9 mouse cellular contexts compared by ENCODE assay signal in the genomic region with DNA sequence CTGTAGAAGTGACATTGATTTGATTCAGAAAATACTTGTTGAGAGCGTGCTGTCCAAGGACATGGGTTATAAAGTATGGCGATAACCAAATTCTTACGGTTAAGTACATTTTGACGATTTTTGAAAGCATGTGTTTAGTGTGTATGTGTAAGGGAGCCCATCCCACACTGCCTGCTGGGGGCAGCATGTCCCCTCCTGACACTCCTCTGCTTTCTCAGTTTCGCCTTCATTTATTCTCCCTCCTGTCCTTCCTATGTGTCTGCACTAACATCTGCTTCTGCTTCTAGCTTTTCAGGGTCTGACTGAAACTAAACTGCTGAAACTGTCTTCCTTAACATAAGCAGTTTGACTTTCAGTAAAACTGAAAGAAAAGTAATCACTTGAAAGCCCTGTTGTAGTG. TPM values are rescaled to one million over a fixed set of nuclear protein-coding genes. Genes with fewer than 3 reads are reported as not detected.
DNase-seq lines count a peak whose midpoint lies in the region; ATAC-seq and TF ChIP-seq lines count a peak whose summit lies in the region.
"Had no signal": no experiment of that assay in that cellular context is flagged by ENCODE, and none has a peak within 500 bp of the region (broad histone marks: within the 10 kb centered on the region; RNA-seq: fewer than 3 reads in every experiment).

No protein-coding gene starts in this region.

- no peaks in the 10 kb centered on the region for H3K79me2 ChIP-seq in MEL (ENCODE audit: control insufficient read depth, insufficient read depth, low read length, poor library complexity)

- TF ChIP-seq POLR2A in MEL (IDR thresholded peaks at IDR 0.05; ENCODE audit: control insufficient read depth in 1 of 2, insufficient read depth in 1 of 2, low read depth in 1 of 2, low read length in 2 of 2, poor library complexity in 1 of 2), result no peak

- no peak for TF ChIP-seq EP300 in MEL (IDR thresholded peaks at IDR 0.05; ENCODE audit: low read depth in 1 of 2, low read length in 2 of 2)

- 87% methylated on average over 5 of the region's 5 CpGs for WGBS in lung, embryonic 14.5 days

- no peaks in the 10 kb centered on the region for H3K36me3 ChIP-seq in lung, embryonic 14.5 days (ENCODE audit: insufficient read depth)
- H3K36me3 ChIP-seq in MEL (ENCODE audit: control insufficient read depth in 1 of 2, insufficient read depth in 2 of 2, low read length in 2 of 2), result peaks cover 0 to 3% of the 10 kb centered on the region in 2 experiments; a peak in 1 of 4 replicates
- H3K36me3 ChIP-seq in splenic B cell, adult 2 months (ENCODE audit: control insufficient read depth, insufficient read depth, low read length, poor library complexity, severe bottlenecking), result 0 out of 2 replicates have a peak, but pooled peaks cover 2% of the 10 kb centered on the region

- no peak overlapping the region for H3K9ac ChIP-seq in lung, embryonic 14.5 days
- H3K9ac ChIP-seq in MEL (ENCODE audit: control insufficient read depth, low read depth, low read length, poor library complexity, severe bottlenecking), result no peak overlapping the region
- H3K9ac ChIP-seq: embryonic facial prominence, embryonic 13.5 days; forebrain, postnatal 0 days had no signal

- TF ChIP-seq CTCF in lung, embryonic 14.5 days (IDR thresholded peaks at IDR 0.05; ENCODE audit: low read depth), result peak; percentile 31; the same call in 1 of the 2 replicates
- TF ChIP-seq CTCF in MEL (IDR thresholded peaks at IDR 0.05 in 2 of 3, conservative IDR thresholded peaks at IDR 0.05 in 1 of 3; ENCODE audit: control insufficient read depth in 1 of 3, insufficient read depth in 1 of 3, low read depth in 2 of 3, low read length in 3 of 3, poor library complexity in 1 of 3, severe bottlenecking in 1 of 3), result 0 out of 6 replicates have a peak, but pooled peaks of 1 of the 3 experiments have one; percentile 3

- no peaks in the 10 kb centered on the region for H3K4me1 ChIP-seq in lung, embryonic 14.5 days (ENCODE audit: insufficient read depth)
- no peaks in the 10 kb centered on the region for H3K4me1 ChIP-seq in MEL (ENCODE audit: control insufficient read depth in 1 of 2, insufficient read depth in 2 of 2, low read length in 2 of 2)
- H3K4me1 ChIP-seq: embryonic facial prominence, embryonic 13.5 days had no signal

- ATAC-seq in lung, embryonic 14.5 days (ENCODE audit: insufficient read depth), result no peak
- ATAC-seq in granulocyte monocyte progenitor cell, adult 5-6 weeks (replicated peaks; ENCODE audit: poor library complexity, severe bottlenecking), result peak; percentile 72
- ATAC-seq: forebrain, postnatal 0 days had no signal

- no peak overlapping the region for H3K27ac ChIP-seq in lung, embryonic 14.5 days (ENCODE audit: low read depth)
- no peak overlapping the region for H3K27ac ChIP-seq in MEL (ENCODE audit: control insufficient read depth, low read depth, low read length)
- H3K27ac ChIP-seq: embryonic facial prominence, embryonic 13.5 days had no signal

- no peak overlapping the region for H3K4me3 ChIP-seq in lung, embryonic 14.5 days (ENCODE audit: low read depth, low read length)
- no peak overlapping the region for H3K4me3 ChIP-seq in MEL (ENCODE audit: control insufficient read depth in 1 of 2, insufficient read depth in 1 of 2, low read depth in 2 of 2, low read length in 2 of 2)
- H3K4me3 ChIP-seq: embryonic facial prominence, embryonic 13.5 days had no signal

- no peak overlapping the region for H3K4me2 ChIP-seq in lung, embryonic 14.5 days
- H3K4me2 ChIP-seq: embryonic facial prominence, embryonic 13.5 days had no signal

- intact Hi-C loops in gastrocnemius, postnatal 36 days (cut with DNase I), result no loop called here

- H3K27me3 ChIP-seq in lung, embryonic 14.5 days (ENCODE audit: insufficient read depth, low read length), result no peaks in the 10 kb centered on the region
- H3K27me3 ChIP-seq in MEL (ENCODE audit: control insufficient read depth in 1 of 2, insufficient read depth in 2 of 2, low read length in 2 of 2), result no peaks in the 10 kb centered on the region
- no peaks in the 10 kb centered on the region for H3K27me3 ChIP-seq in splenic B cell, adult 2 months (ENCODE audit: control insufficient read depth, insufficient read depth, low read length, poor library complexity, severe bottlenecking)
- H3K27me3 ChIP-seq: embryonic facial prominence, embryonic 13.5 days had no signal

- TF ChIP-seq RAD21 in MEL (IDR thresholded peaks at IDR 0.05; ENCODE audit: low read depth, low read length), result 0 out of 2 replicates have a peak, but pooled peaks have one; percentile 0

- DNase-seq in lung, embryonic 14.5 days, result no peak
- no peak for DNase-seq in lung, adult 18-20 months
- no peak for DNase-seq in MEL (ENCODE audit: low read depth, low spot score)
- DNase-seq in splenic B cell, adult 2 months (ENCODE audit: low read depth, low spot score), result peak; percentile 32
- DNase-seq in gastrocnemius, postnatal 36 days, result no peak
- DNase-seq in cerebellum, adult 11 months, result no peak
- DNase-seq: forebrain, postnatal 0 days had no signal

- no peaks in the 10 kb centered on the region for H3K9me3 ChIP-seq in lung, embryonic 14.5 days (ENCODE audit: low read depth, low read length)
- H3K9me3 ChIP-seq in MEL (replicated peaks; ENCODE audit: insufficient read depth, low read length), result no peaks in the 10 kb centered on the region
- H3K9me3 ChIP-seq: embryonic facial prominence, embryonic 13.5 days had no signal

TF ChIP-seq in MEL, 35 proteins besides CTCF, POLR2A, EP300 and RAD21:
- no peak for TF ChIP-seq HCFC1 (IDR thresholded peaks at IDR 0.05; ENCODE audit: low read depth, low read length)
- TF ChIP-seq ZMIZ1 (IDR thresholded peaks at IDR 0.05; ENCODE audit: low read depth, low read length), result no peak
- no peak for TF ChIP-seq POLR2AphosphoS2 (IDR thresholded peaks at IDR 0.05; ENCODE audit: low read length)
- TF ChIP-seq TAL1 (IDR thresholded peaks at IDR 0.05; ENCODE audit: low read length), result no peak
- no peak for TF ChIP-seq MEF2A (IDR thresholded peaks at IDR 0.05; ENCODE audit: extremely low read depth, insufficient replicate concordance, low read depth, low read length, poor library complexity, severe bottlenecking)
- no peak for TF ChIP-seq GATA1 (IDR thresholded peaks at IDR 0.05; ENCODE audit: low read depth, low read length)
- TF ChIP-seq UBTF (IDR thresholded peaks at IDR 0.05; ENCODE audit: borderline replicate concordance, insufficient read depth, low read depth, low read length), result no peak
- TF ChIP-seq ZC3H11A (IDR thresholded peaks at IDR 0.05; ENCODE audit: low read depth, low read length), result no peak
- TF ChIP-seq NELFE (IDR thresholded peaks at IDR 0.05; ENCODE audit: low read depth, low read length), result no peak
- TF ChIP-seq TBP (IDR thresholded peaks at IDR 0.05; ENCODE audit: low read depth, low read length), result no peak
- TF ChIP-seq POLR2AphosphoS5 (IDR thresholded peaks at IDR 0.05; ENCODE audit: borderline replicate concordance, low read depth, low read length), result no peak
- no peak for TF ChIP-seq NRF1 (IDR thresholded peaks at IDR 0.05; ENCODE audit: insufficient read depth, low read depth, low read length, poor library complexity, severe bottlenecking)
- no peak for TF ChIP-seq ELF1 (IDR thresholded peaks at IDR 0.05; ENCODE audit: low read depth, low read length)
- no peak for TF ChIP-seq E2F4 (IDR thresholded peaks at IDR 0.05; ENCODE audit: borderline replicate concordance, low read depth, low read length)
TF ChIP-seq in MEL: peak in this region for 0.

RNA-seq across cellular contexts. Expression of gene Dcun1d5, which starts 36.7 kb away (rescaled TPM):
- polyA plus RNA-seq in lung, embryonic 14.5 days (2014; fragmentation: Nextera tagmentation; extraction: Ambion mirVana), result 135 TPM in 2 replicates
- 181 and 187 TPM in 2 replicates for total RNA-seq in MEL (2012; rRNA removed)
- 100 to 1,000 TPM in 1 of 2 experiments, not detected in 1; 242 TPM for polyA plus RNA-seq in MEL (2012; ENCODE audit: insufficient read depth in 1 of 2, insufficient read length in 2 of 2, low read depth in 1 of 2, low replicate concordance in 2 of 2, missing spikeins in 1 of 2)
- 61.2 and 95.5 TPM in 2 replicates for total RNA-seq in granulocyte monocyte progenitor cell, adult 5-6 weeks (2014; fragmentation: Nextera tagmentation)
- total RNA-seq in granulocyte monocyte progenitor cell, adult 5-6 weeks (2017), result 90.2 and 101 TPM in 2 replicates
- total RNA-seq in gastrocnemius, postnatal 36 days (2021), result 10 to 100 TPM; 71.0 to 71.2 TPM

RNA-seq across cellular contexts. Expression of gene Dync2h1, which starts 36.8 kb away (rescaled TPM):
- polyA plus RNA-seq in lung, embryonic 14.5 days (2014; fragmentation: Nextera tagmentation; extraction: Ambion mirVana), result 16.0 and 16.5 TPM in 2 replicates
- 3.2 and 4.1 TPM in 2 replicates for total RNA-seq in MEL (2012; rRNA removed)
- polyA plus RNA-seq in MEL (2012; ENCODE audit: insufficient read depth in 1 of 2, insufficient read length in 2 of 2, low read depth in 1 of 2, low replicate concordance in 2 of 2, missing spikeins in 1 of 2), result 1 to 10 TPM in 1 of 2 experiments, not detected in 1; 4.5 TPM
- 3.2 and 7.5 TPM in 2 replicates for total RNA-seq in granulocyte monocyte progenitor cell, adult 5-6 weeks (2014; fragmentation: Nextera tagmentation)
- 4.7 and 4.9 TPM in 2 replicates for total RNA-seq in granulocyte monocyte progenitor cell, adult 5-6 weeks (2017)
- 1 to 10 TPM; 1.3 to 1.7 TPM for total RNA-seq in gastrocnemius, postnatal 36 days (2021)

RNA-seq across cellular contexts. Expression of gene Mmp13, which starts 51.3 kb away (rescaled TPM):
- not detected in 2 replicates for polyA plus RNA-seq in lung, embryonic 14.5 days (2014; fragmentation: Nextera tagmentation; extraction: Ambion mirVana)
- total RNA-seq in MEL (2012; rRNA removed), result not detected in 2 replicates
- not detected for polyA plus RNA-seq in MEL (2012; ENCODE audit: insufficient read depth in 1 of 2, insufficient read length in 2 of 2, low read depth in 1 of 2, low replicate concordance in 2 of 2, missing spikeins in 1 of 2)
- total RNA-seq in granulocyte monocyte progenitor cell, adult 5-6 weeks (2014; fragmentation: Nextera tagmentation), result not detected in 2 replicates
- not detected in 2 replicates for total RNA-seq in granulocyte monocyte progenitor cell, adult 5-6 weeks (2017)
- total RNA-seq in gastrocnemius, postnatal 36 days (2021), result not detected
